Comparison of ENCODE assay signal across 13 mouse cellular contexts in genomic region chr6:72218281-72218680, GRCm38 (mm10). TPM values are rescaled to one million over a fixed set of nuclear protein-coding genes. Genes with fewer than 3 reads are reported as not detected.
DNase-seq lines count a peak whose midpoint lies in the region; ATAC-seq and TF ChIP-seq lines count a peak whose summit lies in the region.
"Had no signal": no experiment of that assay in that cellular context is flagged by ENCODE, and none has a peak within 500 bp of the region (broad histone marks: within the 10 kb centered on the region; RNA-seq: fewer than 3 reads in every experiment).

No protein-coding gene starts in this region.

- peak overlapping the region; percentile 97 for H3K27ac ChIP-seq in heart, embryonic 13.5 days (replicated peaks)
- H3K27ac ChIP-seq in liver, adult 2 months (replicated peaks; ENCODE audit: insufficient read depth, low read depth, low read length), result no peak overlapping the region
- H3K27ac ChIP-seq in liver, embryonic 12.5 days, result no peak overlapping the region
- peak overlapping the region; percentile 60; the same call in 1 of the 2 replicates for H3K27ac ChIP-seq in embryonic facial prominence, embryonic 14.5 days (replicated peaks; ENCODE audit: low read depth, low read length)
- peak overlapping the region; percentile 12; the same call in 1 of the 2 replicates for H3K27ac ChIP-seq in neural tube, embryonic 14.5 days (ENCODE audit: low read depth, low read length)

- WGBS in heart, embryonic 13.5 days, result 66% methylated on average over 4 of the region's 4 CpGs
- 59% methylated on average over 4 of the region's 4 CpGs for WGBS in liver, adult 2 months
- WGBS in liver, embryonic 12.5 days (ENCODE audit: insufficient replicate concordance), result 49% methylated on average over 4 of the region's 4 CpGs
- 35% methylated on average over 4 of the region's 4 CpGs for WGBS in embryonic facial prominence, embryonic 14.5 days
- WGBS in neural tube, embryonic 14.5 days, result 40% methylated on average over 4 of the region's 4 CpGs

- ATAC-seq in heart, embryonic 13.5 days (ENCODE audit: extremely low read depth, insufficient number of reproducible peaks, low FRiP score, low TSS enrichment), result no peak
- ATAC-seq in liver, embryonic 12.5 days, result no peak
- ATAC-seq in embryonic facial prominence, embryonic 14.5 days (ENCODE audit: low read depth), result no peak
- no peak for ATAC-seq in neural tube, embryonic 14.5 days (ENCODE audit: low read depth)
- ATAC-seq in megakaryocyte, adult 5-6 weeks (ENCODE audit: poor library complexity, severe bottlenecking), result no peak
- ATAC-seq: Patski had no signal

- no peaks in the 10 kb centered on the region for H3K27me3 ChIP-seq in heart, embryonic 13.5 days (replicated peaks)
- no peaks in the 10 kb centered on the region for H3K27me3 ChIP-seq in liver, adult 2 months (ENCODE audit: control insufficient read depth, insufficient read depth, low read length)
- peaks cover 100% of the 10 kb centered on the region for H3K27me3 ChIP-seq in liver, embryonic 12.5 days (replicated peaks)
- H3K27me3 ChIP-seq in embryonic facial prominence, embryonic 14.5 days (replicated peaks; ENCODE audit: control insufficient read depth, insufficient read depth, low read length), result no peaks in the 10 kb centered on the region
- no peaks in the 10 kb centered on the region for H3K27me3 ChIP-seq in neural tube, embryonic 14.5 days (ENCODE audit: control insufficient read depth, insufficient read depth, low read length)
- H3K27me3 ChIP-seq: Patski had no signal

- no peak for TF ChIP-seq POLR2A in liver, adult 2 months (IDR thresholded peaks at IDR 0.05; ENCODE audit: extremely low read depth, insufficient read depth, low read length)

- 0 out of 2 replicates have a peak, but pooled peaks cover 13% of the 10 kb centered on the region for H3K79me2 ChIP-seq in liver, adult 2 months (ENCODE audit: control insufficient read depth, insufficient read depth, low read length)

- no peak overlapping the region; the same call in 1 of the 2 replicates for H3K9ac ChIP-seq in heart, embryonic 13.5 days
- H3K9ac ChIP-seq in liver, adult 2 months (ENCODE audit: low read depth, low read length), result no peak overlapping the region
- H3K9ac ChIP-seq in liver, embryonic 12.5 days, result no peak overlapping the region
- no peak overlapping the region for H3K9ac ChIP-seq in embryonic facial prominence, embryonic 14.5 days (ENCODE audit: low read depth, low read length)
- no peak overlapping the region for H3K9ac ChIP-seq in neural tube, embryonic 14.5 days (replicated peaks; ENCODE audit: low read depth, low read length)

- H3K4me2 ChIP-seq in heart, embryonic 13.5 days, result no peak overlapping the region
- no peak overlapping the region for H3K4me2 ChIP-seq in liver, embryonic 12.5 days
- no peak overlapping the region for H3K4me2 ChIP-seq in embryonic facial prominence, embryonic 14.5 days (ENCODE audit: low read depth, low read length)
- no peak overlapping the region for H3K4me2 ChIP-seq in neural tube, embryonic 14.5 days (ENCODE audit: low read depth, low read length)

- no peak for DNase-seq in heart, adult 9 months (ENCODE audit: low spot score in 2 of 2)
- peak; percentile 33 for DNase-seq in liver, adult 2 months (ENCODE audit: extremely low read depth, low read depth, low spot score)
- DNase-seq in embryonic facial prominence, embryonic 14.5 days (ENCODE audit: low spot score), result peak; percentile 68
- no peak for DNase-seq in spleen, postnatal 10 days (ENCODE audit: low spot score in 2 of 2)
- DNase-seq: adrenal gland, postnatal 14 days; cerebellum, adult 11 months; left cerebral cortex, postnatal 4 days had no signal

- H3K9me3 ChIP-seq in heart, embryonic 13.5 days, result no peaks in the 10 kb centered on the region
- H3K9me3 ChIP-seq in liver, embryonic 12.5 days (replicated peaks), result no peaks in the 10 kb centered on the region
- H3K9me3 ChIP-seq in embryonic facial prominence, embryonic 14.5 days (ENCODE audit: control insufficient read depth, low read length), result no peaks in the 10 kb centered on the region
- H3K9me3 ChIP-seq in neural tube, embryonic 14.5 days (ENCODE audit: control insufficient read depth, low read length), result no peaks in the 10 kb centered on the region

- peaks cover 96% of the 10 kb centered on the region for H3K4me1 ChIP-seq in heart, embryonic 13.5 days
- peaks cover 23% of the 10 kb centered on the region for H3K4me1 ChIP-seq in liver, adult 2 months (ENCODE audit: control insufficient read depth, insufficient read depth, low read length)
- H3K4me1 ChIP-seq in liver, embryonic 12.5 days, result peaks cover 24% of the 10 kb centered on the region
- H3K4me1 ChIP-seq in embryonic facial prominence, embryonic 14.5 days (ENCODE audit: control insufficient read depth, insufficient read depth, low read length), result peaks cover 75% of the 10 kb centered on the region
- peaks cover 43% of the 10 kb centered on the region for H3K4me1 ChIP-seq in neural tube, embryonic 14.5 days (ENCODE audit: control insufficient read depth, insufficient read depth, low read length)

- TF ChIP-seq CTCF in liver, adult 2 months (IDR thresholded peaks at IDR 0.05; ENCODE audit: low read depth, low read length), result no peak

- H3K4me3 ChIP-seq in heart, embryonic 13.5 days, result no peak overlapping the region
- H3K4me3 ChIP-seq in liver, adult 2 months (ENCODE audit: insufficient read depth, low read depth, low read length), result no peak overlapping the region
- no peak overlapping the region for H3K4me3 ChIP-seq in liver, embryonic 12.5 days
- no peak overlapping the region for H3K4me3 ChIP-seq in embryonic facial prominence, embryonic 14.5 days (ENCODE audit: low read depth, low read length)
- no peak overlapping the region for H3K4me3 ChIP-seq in neural tube, embryonic 14.5 days (ENCODE audit: low read depth, low read length)

- H3K36me3 ChIP-seq in heart, embryonic 13.5 days, result peaks cover 2% of the 10 kb centered on the region; the same call in 1 of the 2 replicates
- no peaks in the 10 kb centered on the region for H3K36me3 ChIP-seq in liver, adult 2 months (ENCODE audit: control insufficient read depth, insufficient read depth, low read length)
- no peaks in the 10 kb centered on the region for H3K36me3 ChIP-seq in liver, embryonic 12.5 days
- H3K36me3 ChIP-seq in embryonic facial prominence, embryonic 14.5 days (ENCODE audit: control insufficient read depth, insufficient read depth, low read length), result no peaks in the 10 kb centered on the region; the same call in 1 of the 2 replicates
- no peaks in the 10 kb centered on the region for H3K36me3 ChIP-seq in neural tube, embryonic 14.5 days (ENCODE audit: control insufficient read depth, insufficient read depth, low read length)

RNA-seq across cellular contexts. Expression of gene Atoh8, which starts 17.1 kb away (rescaled TPM):
- 13.3 and 13.7 TPM in 2 replicates for polyA plus RNA-seq in heart, embryonic 13.5 days (2015; fragmentation: Nextera tagmentation; extraction: Ambion mirVana)
- 5.1 and 15.4 TPM in 2 replicates for total RNA-seq in liver, adult 2 months (2014; rRNA removed)
- polyA plus RNA-seq in liver, adult 2 months (2012; rRNA removed), result 22.9 and 28.7 TPM in 2 replicates
- polyA plus RNA-seq in liver, embryonic 12.5 days (2016; fragmentation: Nextera tagmentation; extraction: Ambion mirVana), result 2.0 and 2.1 TPM in 2 replicates
- polyA plus RNA-seq in embryonic facial prominence, embryonic 14.5 days (2014; fragmentation: Nextera tagmentation; extraction: Ambion mirVana), result 12.1 and 12.9 TPM in 2 replicates
- polyA plus RNA-seq in neural tube, embryonic 14.5 days (2014; fragmentation: Nextera tagmentation; extraction: Ambion mirVana), result 1.1 and 2.4 TPM in 2 replicates
- 0.22 TPM in 1 of 2 replicates, not detected in the other for total RNA-seq in megakaryocyte, adult 5-6 weeks (2015)
- total RNA-seq in megakaryocyte, adult 5-6 weeks (2017), result 0.51 TPM in 1 of 2 replicates, not detected in the other
- total RNA-seq: megakaryocyte progenitor cell, adult 5-6 weeks had no signal

Comparison
In these comparisons a context has a peak if more than half of its experiments do, and no peak if none do; other contexts are left out.
1. H3K27ac ChIP-seq: peak in heart, embryonic 13.5 days (single experiment), embryonic facial prominence, embryonic 14.5 days (single experiment) and neural tube, embryonic 14.5 days (single experiment); none in liver, adult 2 months (single experiment) and liver, embryonic 12.5 days (single experiment).
2. DNase-seq: peak in liver, adult 2 months (single experiment) and embryonic facial prominence, embryonic 14.5 days (single experiment); none in heart, adult 9 months (0 of 2) and spleen, postnatal 10 days (0 of 2).